Mouse (Mus musculus): Measurements from ENCODE around the gene Ednrb. TPM values are rescaled to one million over a fixed set of nuclear protein-coding genes. Genes with fewer than 3 reads are reported as not detected.

Ednrb gene
- total RNA-seq, 2 experiments from 2014 or later, result 48.5 to 52.9 TPM

Other genes with a start within 250 kb of the Ednrb start
- gene Slain1, start 194.2 kb downstream of the Ednrb start, total RNA-seq (2021), result 1 to 10 TPM; 1.5 to 1.8 TPM

Measured in adrenal gland, postnatal 10 days (tissue).